Mouse (Mus musculus) adrenal gland, postnatal 36 days (tissue): ENCODE measurements at regions not wholly inside any gene's neighbourhood (a gene's known extent, or its start where the extent isn't known, plus 50 kb on each side); places are given as distances from the start of the nearest gene placed in this dataset.

ENCODE experiments used
- DNase-seq, 2 experiments: peaks; one replicate each; pipeline ENCODE4 v3.0.0; 2021; ENCODE audit warnings: mixed read lengths in 1 of 2

DNA sequence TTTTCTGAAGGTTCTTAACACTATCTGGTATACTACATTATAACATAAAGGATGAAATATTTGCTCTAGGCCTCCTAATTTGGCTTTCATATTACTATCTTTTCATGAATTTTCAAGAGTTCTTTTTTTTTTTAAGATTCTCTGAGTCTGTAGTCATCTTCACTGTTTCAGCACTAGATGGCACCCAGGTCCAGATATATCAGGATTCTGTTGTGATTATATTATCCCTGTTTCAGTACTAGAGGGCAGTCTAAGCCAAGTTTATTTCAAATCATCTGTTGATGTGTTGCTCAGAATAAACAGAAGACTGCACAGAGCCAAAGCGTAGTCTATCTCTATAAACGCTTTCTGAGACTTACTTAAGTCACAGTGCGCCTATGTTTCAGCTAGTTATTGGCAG lies 1760.2 kb upstream of the Acvr2a start:
- DNase-seq, result no peak

DNA sequence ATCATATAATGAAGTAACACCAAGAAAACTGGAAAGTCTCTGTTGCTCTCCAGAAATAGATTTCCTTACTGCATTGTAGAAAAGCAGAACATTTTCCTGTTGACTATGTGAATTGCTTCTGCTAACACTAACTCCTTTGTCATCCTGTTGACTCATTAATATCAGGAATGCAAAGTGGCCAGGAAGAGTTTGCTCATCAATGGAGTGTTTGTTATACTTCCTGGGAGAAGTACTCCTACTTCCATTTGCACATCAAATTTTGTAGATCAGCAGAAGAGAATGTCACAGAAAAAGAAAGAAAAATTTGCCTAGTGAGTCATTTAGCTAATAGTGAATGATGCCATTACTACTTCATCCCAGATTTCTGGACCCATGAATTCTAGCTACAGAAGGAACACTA lies 1739.7 kb upstream of the Acvr2a start:
- DNase-seq, result no peak

DNA sequence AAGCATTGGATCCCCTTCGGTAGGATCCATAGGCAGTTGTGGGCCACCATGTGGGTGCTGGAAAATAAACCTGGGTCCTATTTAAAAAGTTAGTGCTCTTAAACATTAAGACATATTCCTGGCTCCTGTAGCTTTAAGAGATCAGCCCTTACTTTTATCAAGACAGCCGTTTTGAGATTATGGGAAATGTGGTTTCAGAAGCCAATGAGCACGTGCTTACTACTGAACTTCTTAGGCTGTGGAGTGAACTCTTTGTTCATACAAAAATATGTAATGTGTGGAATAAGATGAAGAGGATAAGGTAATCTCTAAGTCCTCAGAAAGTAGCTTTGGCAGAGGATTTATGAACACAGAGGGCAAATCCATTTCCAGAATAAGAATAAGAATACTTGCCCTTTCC lies 1738.7 kb upstream of the Acvr2a start:
- DNase-seq, result no peak

DNA sequence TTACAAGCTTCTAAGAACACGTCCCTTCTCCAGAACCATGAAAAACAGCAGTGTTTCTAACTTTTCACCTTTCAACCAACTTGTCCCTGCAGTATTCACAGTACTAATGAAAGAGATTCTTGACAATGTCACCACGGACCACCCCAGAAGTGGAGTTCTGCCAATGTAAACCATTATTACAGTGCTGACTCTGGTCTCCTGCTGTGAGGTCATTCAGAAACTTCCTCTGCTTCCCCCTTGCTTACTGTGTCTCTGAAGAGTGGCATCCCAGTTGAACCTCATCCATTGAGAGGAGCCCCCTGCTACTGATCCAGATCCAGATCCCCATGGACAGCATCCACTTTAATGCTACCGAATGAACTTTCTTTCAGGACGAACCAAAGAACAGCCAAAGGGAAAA lies 1725.3 kb upstream of the Acvr2a start:
- DNase-seq, result no peak

DNA sequence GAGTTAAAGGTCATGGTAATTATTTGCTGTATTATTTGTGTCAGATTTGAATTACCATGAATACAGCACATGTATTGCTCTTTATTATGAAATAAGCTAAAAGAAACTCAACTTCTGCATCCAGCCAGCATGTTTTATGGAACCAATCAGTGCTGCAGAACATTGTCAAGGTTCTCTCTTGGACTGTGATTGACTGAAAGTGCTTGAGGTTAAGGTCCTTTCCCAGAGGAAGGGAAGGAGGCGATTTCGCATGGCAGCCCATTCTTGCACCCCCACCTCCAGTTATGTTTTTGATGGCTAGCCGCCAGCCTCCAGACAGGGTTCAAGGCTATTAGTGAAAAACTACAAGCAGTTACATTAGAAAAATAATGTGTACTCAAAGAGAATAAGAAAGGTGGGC lies 1717.9 kb upstream of the Acvr2a start:
- peak in 1 of 2 experiments; percentile 22 for DNase-seq

DNA sequence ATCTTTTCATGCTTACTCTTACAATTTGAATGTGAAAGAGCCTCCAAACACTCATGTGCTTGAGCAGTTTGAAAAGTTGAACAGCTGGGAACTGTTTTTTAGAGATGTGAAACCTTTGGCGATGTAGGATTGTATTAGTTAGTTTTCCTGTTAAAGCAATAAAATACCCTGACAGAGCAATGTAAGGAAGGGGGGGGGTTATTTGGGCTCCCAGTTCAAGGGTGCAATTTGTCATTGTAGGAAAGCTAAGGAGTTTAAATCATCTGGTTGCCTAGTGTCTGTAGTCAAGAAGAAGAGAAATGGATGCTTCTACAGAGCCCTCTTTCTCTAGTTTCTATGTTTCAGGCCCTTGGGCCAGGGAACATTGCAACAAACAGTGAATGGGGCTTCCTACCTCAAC lies 1674.5 kb upstream of the Acvr2a start:
- DNase-seq, result no peak

DNA sequence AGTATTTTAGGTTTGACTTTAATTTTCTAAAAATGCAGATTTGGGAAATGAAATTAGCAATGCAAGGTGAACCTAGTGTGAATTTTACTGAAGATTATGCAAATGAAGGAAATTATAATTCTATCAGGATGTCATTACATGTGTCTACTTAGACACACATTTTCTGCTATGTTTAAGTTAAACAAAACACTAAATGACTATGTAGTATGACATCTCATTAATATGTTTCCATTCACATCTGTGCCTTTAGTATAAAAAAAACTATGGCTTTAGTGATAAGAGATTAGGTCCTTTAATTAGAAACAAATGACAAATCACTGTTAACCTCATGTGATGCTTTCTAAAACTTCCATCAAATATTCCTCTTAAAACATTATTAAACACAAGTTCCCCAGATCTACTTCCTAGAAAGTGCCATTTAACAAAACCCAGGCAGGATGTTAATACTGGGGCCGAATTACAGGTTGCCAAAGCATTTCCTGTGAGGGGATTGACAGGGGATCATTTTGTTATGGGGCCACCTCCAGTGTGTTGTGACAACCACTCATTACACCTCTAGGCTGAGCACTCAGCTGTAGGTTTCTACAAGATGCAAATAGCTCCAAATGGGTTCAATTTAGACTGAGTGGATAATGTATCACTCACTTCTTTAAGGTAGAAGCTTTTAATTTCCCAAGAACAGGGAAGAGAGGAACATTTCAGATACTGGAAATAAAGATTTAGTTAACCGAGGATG lies 1629.7 kb upstream of the Acvr2a start:
- no peak for DNase-seq
